Mouse (Mus musculus): ENCODE measurements around the gene Kcnh4.
"Not testable (repeated sequence)": the region's sequence is repeated elsewhere in the genome, so short reads cannot be mapped to it uniquely, and the experiment has no call there.

Kcnh4 gene

GRCm38 (mm10) chr11:100759611-100760233 lies at the start of gene Kcnh4:
Gene Kcnh4, minus strand, starts transcription at chr11:100759942.
- DNase-seq: peak; percentile 50 to 65

- no peak for DNase-seq
Measured at GRCm38 (mm10) chr11:100806380-100807305, 46.9 kb upstream of the Kcnh4 start.

GRCm38 (mm10) chr11:100805535-100805934 lies 45.8 kb upstream of the Kcnh4 start:
- no peak for DNase-seq

- no peak for DNase-seq
Measured at GRCm38 (mm10) chr11:100804409-100804808, 44.7 kb upstream of the Kcnh4 start.

- DNase-seq: no peak
Measured at GRCm38 (mm10) chr11:100799426-100799825, 39.7 kb upstream of the Kcnh4 start.

- DNase-seq: no peak
Measured at GRCm38 (mm10) chr11:100796585-100796984, 36.8 kb upstream of the Kcnh4 start.

- DNase-seq: no peak
Measured at GRCm38 (mm10) chr11:100795386-100795785, 35.6 kb upstream of the Kcnh4 start.

- DNase-seq: no peak
Measured at GRCm38 (mm10) chr11:100791457-100792049, 31.8 kb upstream of the Kcnh4 start.

GRCm38 (mm10) chr11:100790644-100791043 lies 30.9 kb upstream of the Kcnh4 start:
- not testable (repeated sequence) for DNase-seq

GRCm38 (mm10) chr11:100789702-100790101 lies 30.0 kb upstream of the Kcnh4 start:
- DNase-seq: no peak

GRCm38 (mm10) chr11:100785774-100786173 lies 26.0 kb upstream of the Kcnh4 start:
- no peak for DNase-seq

GRCm38 (mm10) chr11:100784286-100784685 lies 24.5 kb upstream of the Kcnh4 start:
- DNase-seq: no peak

- peak in 1 of 2 experiments; percentile 28 for DNase-seq
Measured at GRCm38 (mm10) chr11:100782568-100782967, 22.8 kb upstream of the Kcnh4 start.

GRCm38 (mm10) chr11:100781763-100782475 lies 22.2 kb upstream of the Kcnh4 start:
- no peak for DNase-seq

GRCm38 (mm10) chr11:100780247-100780646 lies 20.5 kb upstream of the Kcnh4 start:
- DNase-seq: no peak

- no peak for DNase-seq
Measured at GRCm38 (mm10) chr11:100778069-100778468, 18.3 kb upstream of the Kcnh4 start.

GRCm38 (mm10) chr11:100775921-100776320 lies 16.2 kb upstream of the Kcnh4 start:
- DNase-seq: no peak

- DNase-seq: no peak
Measured at GRCm38 (mm10) chr11:100774261-100774660, 14.5 kb upstream of the Kcnh4 start.

GRCm38 (mm10) chr11:100770646-100771408 lies 11.1 kb upstream of the Kcnh4 start, which contains the start of gene Ghdc:
Gene Ghdc, minus strand, starts transcription at chr11:100770957.
- DNase-seq: peak; percentile 88 to 91

- peak in 1 of 2 experiments; percentile 9 for DNase-seq
Measured at GRCm38 (mm10) chr11:100769980-100770379, 10.2 kb upstream of the Kcnh4 start.

GRCm38 (mm10) chr11:100767871-100768270 lies 8.1 kb upstream of the Kcnh4 start:
- DNase-seq: no peak

GRCm38 (mm10) chr11:100766726-100767125 lies 7.0 kb upstream of the Kcnh4 start:
- no peak for DNase-seq

All from kidney, postnatal 4 days (tissue).